Mouse (Mus musculus) olfactory bulb, adult 2 months (tissue): ENCODE measurements at regions not wholly inside any gene's neighbourhood (a gene's known extent, or its start where the extent isn't known, plus 50 kb on each side); places are given as distances from the start of the nearest gene placed in this dataset.

Source experiments
- H3K27ac ChIP-seq: fragments of 200-500 bp; 2 replicates; pipeline ENCODE4 v1.5.1; 2012; ENCODE audit warnings: low read depth, low read length; ENCODE audit not compliant: insufficient read depth
- H3K4me1 ChIP-seq: fragments of 200-500 bp; 2 replicates; pipeline ENCODE4 v1.6.1; 2012; ENCODE audit warnings: low read length; ENCODE audit not compliant: control insufficient read depth, insufficient read depth
- H3K4me3 ChIP-seq: fragments of 200-500 bp; 2 replicates; pipeline ENCODE4 v1.5.1; 2012; ENCODE audit warnings: mild to moderate bottlenecking, low read depth, low read length, moderate library complexity; ENCODE audit not compliant: insufficient read depth
- CTCF ChIP-seq: fragments of 200-500 bp; IDR thresholded peaks from 2 replicates; pipeline ENCODE4 v1.5.1; 2012; ENCODE audit warnings: low read depth, mild to moderate bottlenecking, low read length, moderate library complexity; ENCODE audit not compliant: insufficient read depth
- POLR2A ChIP-seq: fragments of 200-500 bp; IDR thresholded peaks from 2 replicates; pipeline ENCODE4 v1.6.1; 2012; ENCODE audit warnings: mild to moderate bottlenecking, low read depth, low read length, moderate library complexity; ENCODE audit not compliant: insufficient read depth
- WGBS: fragments of 180-500 bp; shearing (Covaris S2); methylation state at CpG from one replicate; pipeline ENCODE4 v1.1.7; 2018; 5-methylcytosine and 5-hydroxymethylcytosine counted together

GRCm38 (mm10) chr6:143287322-143287721, 120.3 kb downstream of the Etnk1 start:
- WGBS = 37% methylated on average over 15 of the region's 15 CpGs
- no peak overlapping the region for H3K27ac ChIP-seq

DNA sequence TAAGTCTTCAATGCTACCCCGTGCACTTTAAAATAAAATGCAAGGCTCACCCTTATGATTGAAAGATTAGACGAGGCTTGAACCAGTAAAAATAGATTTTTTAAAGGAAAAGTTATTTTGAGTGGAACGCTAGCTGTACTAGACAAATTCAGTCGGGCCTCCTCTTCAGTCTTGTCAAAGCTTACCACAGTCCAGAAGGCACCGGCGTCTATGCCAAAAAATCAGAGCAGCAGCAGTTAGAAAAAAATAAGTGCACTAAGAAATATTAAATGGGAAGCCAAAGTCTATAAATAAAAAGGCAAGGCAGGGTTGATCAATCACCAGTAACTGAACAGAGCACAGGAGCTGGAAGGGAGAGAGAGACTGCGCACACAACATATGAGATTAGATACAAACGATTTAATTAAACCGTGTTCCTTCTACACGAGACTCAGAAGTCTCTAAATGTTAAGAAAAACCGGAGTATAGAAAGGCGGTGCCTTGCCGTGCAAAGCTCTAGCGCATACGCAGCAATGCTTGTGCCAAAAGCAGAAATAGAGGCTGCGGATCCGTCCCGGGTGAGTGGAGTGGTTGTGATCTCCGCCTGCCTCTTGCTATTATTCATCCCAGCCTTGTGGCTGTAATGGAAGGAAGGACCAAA, 121.6 kb downstream of the Etnk1 start:
- TF ChIP-seq CTCF (no peak), POLR2A (no peak)
- WGBS = 81% methylated on average over 19 of the region's 19 CpGs
- H3K4me1 ChIP-seq = peaks cover 3% of the 10 kb centered on the region; the same call in 1 of the 2 replicates
- H3K4me3 ChIP-seq = no peak overlapping the region
- H3K27ac ChIP-seq = no peak overlapping the region

More at GRCm38 (mm10) chr6:143287322-143287721, 120.3 kb downstream of the Etnk1 start:
- Histone ChIP-seq H3K4me1 (peaks cover 3% of the 10 kb centered on the region; the same call in 1 of the 2 replicates), H3K4me3 (no peak overlapping the region; the same call in 1 of the 2 replicates)
- TF ChIP-seq POLR2A (no peak), CTCF (no peak)

GRCm38 (mm10) chr6:143293648-143294047, 126.6 kb downstream of the Etnk1 start:
- 81% methylated on average over 3 of the region's 3 CpGs for WGBS
- Histone ChIP-seq H3K27ac (no peak overlapping the region), H3K4me3 (no peak overlapping the region), H3K4me1 (no peaks in the 10 kb centered on the region; the same call in 1 of the 2 replicates)
- TF ChIP-seq CTCF = no peak
- no peak for TF ChIP-seq POLR2A

DNA sequence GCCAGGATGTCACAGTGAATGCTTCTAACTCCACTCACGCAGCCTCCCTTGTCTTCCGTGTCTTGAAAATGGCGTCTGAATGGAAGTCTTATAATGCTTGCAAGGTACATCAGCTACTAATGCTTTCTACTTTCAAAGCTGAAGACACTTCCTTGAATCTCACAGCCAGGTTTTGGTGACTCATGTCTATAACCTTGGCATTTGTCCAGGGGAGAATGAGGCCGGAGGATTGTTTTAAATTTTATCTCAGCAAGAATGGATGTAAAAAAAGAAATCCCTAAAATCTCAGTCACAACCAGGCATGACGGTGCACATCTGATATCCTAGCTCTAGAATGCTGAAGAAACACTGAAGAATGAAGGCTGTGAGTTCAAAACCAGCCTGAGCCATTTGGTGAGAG, 131.4 kb downstream of the Etnk1 start:
- no peak for TF ChIP-seq CTCF
- no peak for TF ChIP-seq POLR2A
- 90% methylated on average over 5 of the region's 5 CpGs for WGBS
- H3K27ac ChIP-seq = no peak overlapping the region
- no peak overlapping the region for H3K4me3 ChIP-seq
- no peaks in the 10 kb centered on the region; the same call in 1 of the 2 replicates for H3K4me1 ChIP-seq

DNA sequence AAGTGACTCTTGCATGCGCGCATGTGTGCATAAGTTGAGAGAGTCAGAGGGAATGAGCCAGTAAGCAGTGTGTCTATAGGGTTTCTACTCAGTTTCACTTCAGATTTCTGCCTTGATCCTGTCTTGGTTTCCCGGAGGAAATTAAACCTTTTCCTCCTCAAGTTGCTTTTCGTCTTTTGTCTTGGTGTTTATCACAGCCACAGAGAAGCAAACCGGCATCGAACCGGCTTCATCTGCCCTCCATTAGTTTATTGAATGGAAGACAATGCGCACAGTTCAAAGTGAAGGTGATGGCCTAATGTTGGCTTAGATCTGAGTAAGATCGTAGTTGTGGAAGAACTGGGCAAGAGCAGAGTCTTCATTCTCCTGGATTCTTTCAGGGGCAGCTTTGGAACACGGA, 134.4 kb downstream of the Etnk1 start:
- H3K4me1 ChIP-seq = no peaks in the 10 kb centered on the region; the same call in 1 of the 2 replicates
- TF ChIP-seq POLR2A = no peak
- TF ChIP-seq CTCF = no peak
- no peak overlapping the region for H3K4me3 ChIP-seq
- 97% methylated on average over 10 of the region's 10 CpGs for WGBS
- no peak overlapping the region for H3K27ac ChIP-seq

DNA sequence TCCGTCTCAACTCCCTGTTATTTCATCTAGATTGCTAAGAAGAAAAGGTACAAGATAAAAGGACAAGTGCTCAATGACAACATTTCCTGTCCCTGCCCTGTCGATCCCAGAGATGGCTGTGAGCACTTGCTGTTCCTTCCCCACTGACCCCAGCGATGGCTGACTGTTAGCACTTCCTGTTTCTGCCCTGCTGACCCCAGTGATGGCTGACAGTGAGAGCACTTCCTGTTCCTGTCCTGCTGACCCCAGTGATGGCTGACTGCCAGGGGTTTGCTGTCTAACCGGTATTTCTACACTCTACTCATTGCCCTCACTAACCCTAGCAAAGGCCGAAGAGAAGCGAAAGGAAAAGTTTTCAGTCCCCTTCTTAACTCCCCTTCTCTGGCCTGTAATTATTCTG, 140.3 kb downstream of the Etnk1 start:
- Histone ChIP-seq H3K4me3 (no peak overlapping the region), H3K4me1 (no peaks in the 10 kb centered on the region), H3K27ac (no peak overlapping the region)
- TF ChIP-seq POLR2A (no peak), CTCF (no peak)
- 84% methylated on average over 6 of the region's 6 CpGs for WGBS

DNA sequence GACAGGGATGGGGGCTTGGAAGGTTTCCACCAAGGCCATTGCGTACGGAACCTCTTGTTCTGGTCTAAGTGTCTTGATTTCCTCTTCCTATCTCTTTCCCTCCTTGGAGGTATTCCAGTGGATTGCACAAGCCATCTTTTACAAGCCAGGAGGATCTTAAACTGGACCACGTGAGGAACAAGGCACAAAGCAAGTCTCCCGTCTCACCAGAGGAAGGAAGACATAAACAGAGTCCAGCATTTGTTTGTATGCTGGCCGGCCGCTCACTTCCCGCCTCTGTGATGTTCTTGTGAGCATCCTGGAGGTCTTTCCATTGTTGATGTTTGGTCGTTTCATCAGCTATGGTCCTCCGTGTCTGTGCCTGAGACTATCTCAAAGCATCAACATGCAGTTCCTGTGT, 148.8 kb downstream of the Etnk1 start:
- TF ChIP-seq CTCF (no peak), POLR2A (no peak)
- Histone ChIP-seq H3K4me3 (no peak overlapping the region), H3K4me1 (no peaks in the 10 kb centered on the region), H3K27ac (no peak overlapping the region)
- 87% methylated on average over 9 of the region's 9 CpGs for WGBS

- WGBS = 24% methylated on average over 7 of the region's 7 CpGs
- Histone ChIP-seq H3K27ac (no peak overlapping the region), H3K4me1 (peaks cover 3% of the 10 kb centered on the region; the same call in 1 of the 2 replicates), H3K4me3 (no peak overlapping the region)
- TF ChIP-seq CTCF (no peak), POLR2A (no peak)
Observed at GRCm38 (mm10) chr6:143320426-143320825, 153.4 kb downstream of the Etnk1 start.

GRCm38 (mm10) chr6:143324636-143325035, 157.6 kb downstream of the Etnk1 start:
- H3K27ac ChIP-seq = no peak overlapping the region
- 49% methylated on average over 8 of the region's 8 CpGs for WGBS
- H3K4me3 ChIP-seq = no peak overlapping the region
- TF ChIP-seq CTCF (no peak), POLR2A (no peak)
- peaks cover 3% of the 10 kb centered on the region; the same call in 1 of the 2 replicates for H3K4me1 ChIP-seq

- TF ChIP-seq CTCF = no peak
- 88% methylated on average over 22 of the region's 22 CpGs for WGBS
- H3K4me3 ChIP-seq = no peak overlapping the region
- H3K27ac ChIP-seq = no peak overlapping the region
- peaks cover 3% of the 10 kb centered on the region; the same call in 1 of the 2 replicates for H3K4me1 ChIP-seq
Observed at GRCm38 (mm10) chr6:143326956-143327722, 160.1 kb downstream of the Etnk1 start.
